Comparison of ENCODE assay signal across 8 mouse cellular contexts in genomic region chr10:81384605-81384982, GRCm38 (mm10). TPM values are rescaled to one million over a fixed set of nuclear protein-coding genes. Genes with fewer than 3 reads are reported as not detected.
A peak's percentile ranks its signal among the peaks of the same experiment; 100 is the strongest.
DNase-seq lines count a peak whose midpoint lies in the region; ATAC-seq and TF ChIP-seq lines count a peak whose summit lies in the region.

No protein-coding gene starts in this region.

- H3K4me3 ChIP-seq in lung, postnatal 0 days (ENCODE audit: low read depth, low read length) = peak overlapping the region; percentile 77
- peak overlapping the region; percentile 87 for H3K4me3 ChIP-seq in forebrain, embryonic 10.5 days
- H3K4me3 ChIP-seq in limb, embryonic 14.5 days (replicated peaks; ENCODE audit: low read length) = peak overlapping the region; percentile 94
- H3K4me3 ChIP-seq in small intestine, adult 2 months (ENCODE audit: low read depth, low read length) = peak overlapping the region; percentile 68

- no peaks in the 10 kb centered on the region for H3K27me3 ChIP-seq in lung, postnatal 0 days (replicated peaks; ENCODE audit: insufficient read depth, low read length)
- H3K27me3 ChIP-seq in forebrain, embryonic 10.5 days (ENCODE audit: poor library complexity, severe bottlenecking) = no peaks in the 10 kb centered on the region
- no peaks in the 10 kb centered on the region for H3K27me3 ChIP-seq in limb, embryonic 14.5 days (ENCODE audit: control insufficient read depth, insufficient read depth, low read length)
- H3K27me3 ChIP-seq in small intestine, adult 2 months (ENCODE audit: control insufficient read depth, insufficient read depth, low read length) = no peaks in the 10 kb centered on the region

- peak overlapping the region; percentile 89 for H3K4me2 ChIP-seq in lung, postnatal 0 days (replicated peaks; ENCODE audit: low read depth, low read length)
- H3K4me2 ChIP-seq in limb, embryonic 14.5 days (replicated peaks; ENCODE audit: low read depth, low read length, severe bottlenecking) = peak overlapping the region; percentile 86

- peak overlapping the region; percentile 88 for H3K9ac ChIP-seq in lung, postnatal 0 days (replicated peaks; ENCODE audit: low read depth)
- peak overlapping the region; percentile 84 for H3K9ac ChIP-seq in limb, embryonic 14.5 days (ENCODE audit: low read depth, low read length, severe bottlenecking)

- TF ChIP-seq EP300 in lung, postnatal 0 days (IDR thresholded peaks at IDR 0.05) = no peak; the same call in 1 of the 2 replicates

- H3K9me3 ChIP-seq in lung, postnatal 0 days (ENCODE audit: low read length) = no peaks in the 10 kb centered on the region
- no peaks in the 10 kb centered on the region for H3K9me3 ChIP-seq in forebrain, embryonic 10.5 days
- no peaks in the 10 kb centered on the region for H3K9me3 ChIP-seq in limb, embryonic 14.5 days (ENCODE audit: control insufficient read depth, low read length)

- under 1% methylated on average over 17 of the region's 19 CpGs for WGBS in lung, postnatal 0 days
- under 1% methylated on average over 19 of the region's 19 CpGs for WGBS in forebrain, embryonic 10.5 days
- 6% methylated on average over 19 of the region's 19 CpGs for WGBS in limb, embryonic 14.5 days
- 0% methylated on average over 19 of the region's 19 CpGs for WGBS in small intestine, adult 2 months

- no peak for TF ChIP-seq POLR2A in limb, embryonic 14.5 days (IDR thresholded peaks at IDR 0.05; ENCODE audit: borderline replicate concordance, extremely low read depth, insufficient read depth, insufficient read length)
- TF ChIP-seq POLR2A in small intestine, adult 2 months (IDR thresholded peaks at IDR 0.05; ENCODE audit: low read depth, low read length) = no peak

- no peaks in the 10 kb centered on the region; the same call in none of the 2 replicates for H3K36me3 ChIP-seq in lung, postnatal 0 days (ENCODE audit: insufficient read depth, low read length)
- H3K36me3 ChIP-seq in forebrain, embryonic 10.5 days (replicated peaks) = peaks cover 40% of the 10 kb centered on the region
- peaks cover 38% of the 10 kb centered on the region for H3K36me3 ChIP-seq in limb, embryonic 14.5 days (ENCODE audit: control insufficient read depth, insufficient read depth, low read length)
- peaks cover 21% of the 10 kb centered on the region; the same call in 1 of the 2 replicates for H3K36me3 ChIP-seq in small intestine, adult 2 months (ENCODE audit: control insufficient read depth, insufficient read depth, low read length)

- no peak for TF ChIP-seq CTCF in lung, postnatal 0 days (IDR thresholded peaks at IDR 0.05)
- no peak for TF ChIP-seq CTCF in small intestine, adult 2 months (IDR thresholded peaks at IDR 0.05; ENCODE audit: extremely low read depth, insufficient read length, insufficient replicate concordance, low read depth, low read length)

- DNase-seq in lung, postnatal 0 days (ENCODE audit: low spot score) = peak; percentile 69
- DNase-seq in lung, postnatal 36 days = no peak
- no peak for DNase-seq in forebrain, embryonic 10.5 days (ENCODE audit: extremely low spot score, low spot score)
- DNase-seq in limb, embryonic 14.5 days (ENCODE audit: low spot score) = no peak
- DNase-seq in layer of hippocampus, adult 8-10 months (ENCODE audit: low spot score in 2 of 2) = no peak
- DNase-seq in spleen, adult 18-20 months = no peak
- no peak for DNase-seq in adrenal gland, adult 8-10 months

- H3K4me1 ChIP-seq in lung, postnatal 0 days (ENCODE audit: insufficient read depth, low read depth, low read length) = peaks cover 11% of the 10 kb centered on the region; the same call in 1 of the 2 replicates
- H3K4me1 ChIP-seq in forebrain, embryonic 10.5 days = peaks cover 23% of the 10 kb centered on the region
- peaks cover 10% of the 10 kb centered on the region for H3K4me1 ChIP-seq in limb, embryonic 14.5 days (ENCODE audit: control insufficient read depth, insufficient read depth, low read length)
- H3K4me1 ChIP-seq in small intestine, adult 2 months (ENCODE audit: control insufficient read depth, insufficient read depth, insufficient read length, low read length) = peaks cover 21% of the 10 kb centered on the region

- H3K27ac ChIP-seq in lung, postnatal 0 days (ENCODE audit: low read length) = peak overlapping the region; percentile 89
- H3K27ac ChIP-seq in forebrain, embryonic 10.5 days = peak overlapping the region; percentile 88
- H3K27ac ChIP-seq in limb, embryonic 14.5 days (replicated peaks; ENCODE audit: low read depth, low read length) = peak overlapping the region; percentile 78
- H3K27ac ChIP-seq in small intestine, adult 2 months (ENCODE audit: insufficient read depth, low read depth, low read length) = 0 out of 2 replicates have a peak overlapping the region, but pooled peaks have one; percentile 0

- ATAC-seq in lung, postnatal 0 days = peak; percentile 22
- peak; percentile 13; the same call in 1 of the 2 replicates for ATAC-seq in limb, embryonic 14.5 days (ENCODE audit: low FRiP score, low read depth)

RNA-seq across cellular contexts. Expression of gene Gm48551, which starts 0.3 kb away (rescaled TPM):
- 2.4 and 3.0 TPM in 2 replicates for polyA plus RNA-seq in lung, postnatal 0 days (2015; fragmentation: Nextera tagmentation; extraction: Ambion mirVana)
- polyA plus RNA-seq in forebrain, embryonic 10.5 days (2016; fragmentation: Nextera tagmentation; extraction: Ambion mirVana) = 2.6 and 3.1 TPM in 2 replicates
- 4.3 and 5.0 TPM in 2 replicates for polyA plus RNA-seq in limb, embryonic 14.5 days (2012; rRNA removed)
- 1.1 and 2.9 TPM in 2 replicates for polyA plus RNA-seq in limb, embryonic 14.5 days (2014; fragmentation: Nextera tagmentation; extraction: Ambion mirVana)
- 1.8 and 4.8 TPM in 2 replicates for polyA plus RNA-seq in small intestine, adult 2 months (2012; rRNA removed)
- 1 to 10 TPM; 2.7 to 5.5 (median 4.5) TPM for total RNA-seq in layer of hippocampus, adult 8-10 months (2022)
- total RNA-seq in adrenal gland, adult 8-10 months (2022) = 1 to 10 TPM in 2 of 4 experiments, under 1 TPM in 2; 0.65 to 2.9 (median 1.0) TPM

RNA-seq across cellular contexts. Expression of gene Dohh, which starts 0.4 kb away (rescaled TPM):
- 49.4 and 55.2 TPM in 2 replicates for polyA plus RNA-seq in lung, postnatal 0 days (2015; fragmentation: Nextera tagmentation; extraction: Ambion mirVana)
- polyA plus RNA-seq in forebrain, embryonic 10.5 days (2016; fragmentation: Nextera tagmentation; extraction: Ambion mirVana) = 96.8 and 97.9 TPM in 2 replicates
- polyA plus RNA-seq in limb, embryonic 14.5 days (2012; rRNA removed) = 54.3 and 66.7 TPM in 2 replicates
- polyA plus RNA-seq in limb, embryonic 14.5 days (2014; fragmentation: Nextera tagmentation; extraction: Ambion mirVana) = 60.0 and 63.7 TPM in 2 replicates
- 86.8 and 113 TPM in 2 replicates for polyA plus RNA-seq in small intestine, adult 2 months (2012; rRNA removed)
- 10 to 100 TPM; 64.3 to 78.5 (median 72.6) TPM for total RNA-seq in layer of hippocampus, adult 8-10 months (2022)
- 10 to 100 TPM; 49.8 to 60.2 (median 55.0) TPM for total RNA-seq in adrenal gland, adult 8-10 months (2022)

RNA-seq across cellular contexts. Expression of gene Gm48552, which starts 4.2 kb away (rescaled TPM):
- polyA plus RNA-seq in lung, postnatal 0 days (2015; fragmentation: Nextera tagmentation; extraction: Ambion mirVana) = 0.20 and 0.63 TPM in 2 replicates
- 0.78 and 1.4 TPM in 2 replicates for polyA plus RNA-seq in forebrain, embryonic 10.5 days (2016; fragmentation: Nextera tagmentation; extraction: Ambion mirVana)
- polyA plus RNA-seq in limb, embryonic 14.5 days (2012; rRNA removed) = 6.8 and 9.5 TPM in 2 replicates
- 0.99 and 1.2 TPM in 2 replicates for polyA plus RNA-seq in limb, embryonic 14.5 days (2014; fragmentation: Nextera tagmentation; extraction: Ambion mirVana)
- polyA plus RNA-seq in small intestine, adult 2 months (2012; rRNA removed) = 2.9 and 5.0 TPM in 2 replicates
- 1 to 10 TPM; 2.9 to 9.7 (median 4.2) TPM for total RNA-seq in layer of hippocampus, adult 8-10 months (2022)
- total RNA-seq in adrenal gland, adult 8-10 months (2022) = 1 to 10 TPM; 2.0 to 4.2 (median 2.6) TPM

RNA-seq across cellular contexts. Expression of gene Fzr1, which starts 6.3 kb away (rescaled TPM):
- 39.5 and 39.7 TPM in 2 replicates for polyA plus RNA-seq in lung, postnatal 0 days (2015; fragmentation: Nextera tagmentation; extraction: Ambion mirVana)
- 135 and 139 TPM in 2 replicates for polyA plus RNA-seq in forebrain, embryonic 10.5 days (2016; fragmentation: Nextera tagmentation; extraction: Ambion mirVana)
- polyA plus RNA-seq in limb, embryonic 14.5 days (2012; rRNA removed) = 109 and 142 TPM in 2 replicates
- polyA plus RNA-seq in limb, embryonic 14.5 days (2014; fragmentation: Nextera tagmentation; extraction: Ambion mirVana) = 92.8 and 95.5 TPM in 2 replicates
- polyA plus RNA-seq in small intestine, adult 2 months (2012; rRNA removed) = 70.5 and 132 TPM in 2 replicates
- 10 to 100 TPM; 64.6 to 72.1 (median 67.2) TPM for total RNA-seq in layer of hippocampus, adult 8-10 months (2022)
- 10 to 100 TPM; 47.1 to 52.7 (median 49.9) TPM for total RNA-seq in adrenal gland, adult 8-10 months (2022)

RNA-seq across cellular contexts. Expression of gene Smim24, which starts 8.3 kb away (rescaled TPM):
- 3.1 and 3.6 TPM in 2 replicates for polyA plus RNA-seq in lung, postnatal 0 days (2015; fragmentation: Nextera tagmentation; extraction: Ambion mirVana)
- 1.6 and 1.9 TPM in 2 replicates for polyA plus RNA-seq in forebrain, embryonic 10.5 days (2016; fragmentation: Nextera tagmentation; extraction: Ambion mirVana)
- polyA plus RNA-seq in limb, embryonic 14.5 days (2012; rRNA removed) = 7.5 and 7.8 TPM in 2 replicates
- polyA plus RNA-seq in limb, embryonic 14.5 days (2014; fragmentation: Nextera tagmentation; extraction: Ambion mirVana) = 4.3 and 4.6 TPM in 2 replicates
- 2,702 and 6,898 TPM in 2 replicates for polyA plus RNA-seq in small intestine, adult 2 months (2012; rRNA removed)
- 1 to 10 TPM; 1.3 to 1.7 (median 1.4) TPM for total RNA-seq in layer of hippocampus, adult 8-10 months (2022)
- 1 to 10 TPM in 2 of 4 experiments, under 1 TPM in 2; 0.78 to 2.0 (median 0.96) TPM for total RNA-seq in adrenal gland, adult 8-10 months (2022)

Comparison
In these comparisons a context has a peak if more than half of its experiments do, and no peak if none do; other contexts are left out.
1. H3K27ac ChIP-seq: peak in every context shown above with its lines; median percentile 89 in lung, postnatal 0 days; 88 in forebrain, embryonic 10.5 days; 78 in limb, embryonic 14.5 days; 0 in small intestine, adult 2 months.